Mouse (Mus musculus) left cerebral cortex, postnatal 36 days (tissue): ENCODE results near the gene Sfta2. TPM values are rescaled to one million over a fixed set of nuclear protein-coding genes. Genes with fewer than 3 reads are reported as not detected.
A peak's percentile ranks its signal among the peaks of the same experiment; 100 is the strongest.

Source experiments
- DNase-seq, 2 experiments: peaks; one replicate each; pipeline ENCODE4 v3.0.0; 2021 to 2022; ENCODE audit warnings: low spot score in 2 of 2, mixed read lengths in 1 of 2
- intact Hi-C: fragments of 180-260 bp; cut with DNase I; formaldehyde crosslinking; loops from one replicate; pipeline ENCODE4 v1.15.1; 2025
- total RNA-seq, 2 experiments: library from RNA; stranded (reverse); gene quantifications; 2 replicates each; pipeline ENCODE4 v1.2.3; 2021

The Sfta2 gene
- total RNA-seq: not detected

DNA sequence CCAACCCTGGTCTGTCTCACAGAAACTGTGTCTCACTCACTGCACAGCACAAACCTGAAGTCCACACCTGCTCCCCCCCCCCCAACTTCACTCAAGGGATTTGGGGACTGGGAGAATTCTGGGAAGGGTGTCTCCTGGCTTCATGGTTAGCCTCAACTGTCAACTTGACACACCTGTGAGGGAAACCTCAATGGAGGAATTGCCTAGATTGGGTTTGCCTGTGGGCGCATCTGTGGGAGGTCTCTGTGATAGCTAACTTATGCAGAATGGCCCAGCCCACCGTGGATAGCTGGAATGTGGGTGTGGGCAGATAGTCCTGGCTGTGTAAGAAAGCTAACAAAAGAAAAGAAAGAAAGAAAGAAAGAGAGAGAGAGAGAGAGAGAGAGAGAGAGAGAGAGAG lies at the start of gene Sfta2:
Sfta2 (plus strand) TSS at position 301 of the 400 bp plus-strand sequence.
- intact Hi-C loops: no loop called here
- DNase-seq: no peak

DNA sequence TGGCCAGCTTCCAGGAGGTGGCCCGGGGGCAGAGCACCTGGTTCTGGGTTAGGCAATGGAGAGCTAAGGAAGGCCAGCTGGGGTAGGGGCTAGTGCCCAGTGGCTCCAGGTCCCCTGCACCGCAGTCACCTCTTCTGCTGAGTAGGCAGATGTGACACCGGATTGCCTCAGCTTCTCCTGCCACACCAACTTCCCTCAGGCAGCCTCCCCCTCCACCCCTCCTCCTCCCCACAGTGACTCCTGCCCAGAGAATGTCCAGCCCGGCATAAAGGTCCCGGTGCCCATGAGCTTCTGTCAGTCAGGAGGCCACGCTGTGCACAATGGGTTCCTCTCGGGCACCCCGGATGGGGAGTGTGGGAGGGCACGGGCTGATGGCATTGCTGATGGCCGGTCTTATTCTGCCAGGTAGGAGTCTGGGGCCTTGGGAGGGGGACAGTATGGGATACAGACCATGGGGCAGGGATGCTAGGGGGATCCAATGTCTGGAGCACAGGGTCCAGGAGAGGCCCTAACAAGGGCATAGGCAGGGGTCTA lies 49.4 kb upstream of the Sfta2 start, which contains the start of gene Cdsn:
Cdsn (plus strand) TSS at position 248 of the 534 bp plus-strand sequence.
- DNase-seq: no peak
- intact Hi-C loops: no loop called here

DNA sequence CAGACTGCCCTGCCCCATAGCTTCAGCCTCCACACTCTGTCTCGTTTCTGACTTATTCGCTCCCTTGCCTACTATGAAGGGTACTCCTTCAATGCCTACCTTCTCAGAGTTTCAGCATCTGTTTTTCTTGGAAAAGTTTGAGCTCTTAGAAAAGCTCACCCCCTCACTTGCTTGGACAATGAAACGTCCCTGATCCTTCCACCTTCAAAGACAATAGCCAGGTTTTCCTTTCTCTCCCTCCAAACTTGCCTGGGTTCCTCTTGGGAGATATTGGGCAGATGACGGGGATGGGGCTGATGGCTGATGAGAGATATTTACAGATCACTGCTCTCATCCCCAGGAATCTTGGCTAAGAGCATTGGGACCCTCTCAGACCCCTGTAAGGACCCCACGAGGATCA lies 47.0 kb upstream of the Sfta2 start:
- intact Hi-C loops: no loop called here
- DNase-seq: no peak

DNA sequence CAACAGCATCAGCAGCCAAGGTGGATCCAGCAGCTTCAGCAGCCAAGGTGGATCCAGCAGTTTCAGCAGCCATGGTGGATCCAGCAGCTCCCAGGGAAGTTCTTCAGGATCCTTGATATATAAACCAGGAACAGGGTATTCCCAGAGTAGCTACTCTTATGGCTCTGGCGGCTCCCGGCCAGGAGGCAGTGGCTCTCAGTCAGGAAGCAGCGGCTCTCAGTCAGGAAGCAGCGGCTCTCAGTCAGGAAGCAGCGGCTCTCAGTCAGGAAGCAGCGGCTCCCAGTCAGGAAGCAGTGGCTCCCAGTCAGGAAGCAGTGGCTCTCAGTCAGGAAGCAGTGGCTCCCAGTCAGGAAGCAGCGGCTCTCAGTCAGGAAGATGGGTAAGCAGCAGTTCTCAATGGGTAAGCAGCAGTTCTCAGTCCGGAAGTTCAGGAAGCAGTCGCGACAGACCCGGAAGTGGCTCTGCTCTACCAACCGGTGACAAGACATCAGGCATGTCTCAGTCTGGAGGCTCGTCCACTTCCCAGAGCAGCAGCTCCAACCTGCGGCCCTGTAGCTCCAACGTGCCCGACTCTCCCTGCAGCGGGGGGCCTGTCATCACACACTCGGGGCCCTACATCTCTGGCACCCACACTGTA lies 46.5 kb upstream of the Sfta2 start:
- DNase-seq: no peak
- intact Hi-C loops: no loop called here

DNA sequence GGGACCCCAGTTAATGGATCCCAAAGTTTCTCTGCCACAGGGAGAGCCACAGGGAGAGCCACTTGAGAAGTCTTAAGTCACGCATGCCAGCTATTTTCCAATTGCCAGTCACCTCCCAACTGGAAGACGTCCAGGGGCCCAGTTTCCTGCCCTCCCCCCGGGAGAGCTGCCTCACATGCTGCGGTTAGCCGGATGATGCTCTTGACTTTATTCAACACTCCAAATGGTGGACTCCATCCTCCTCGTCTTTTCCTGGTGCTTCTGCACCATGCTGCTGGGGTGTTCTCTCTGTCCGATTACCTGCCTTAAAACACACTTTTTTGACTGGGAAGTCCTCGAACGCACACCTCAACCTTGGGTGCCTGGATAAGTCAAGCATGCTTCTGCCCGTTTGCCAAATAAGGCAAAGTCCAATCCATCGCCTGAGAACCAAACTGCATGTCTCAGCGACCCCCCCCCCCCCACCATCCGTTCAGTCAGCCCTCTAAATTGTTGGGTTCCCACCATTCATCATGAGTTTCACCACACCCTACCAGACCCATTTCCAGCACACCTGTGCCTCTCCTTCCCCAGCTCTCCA lies 45.1 kb upstream of the Sfta2 start:
- intact Hi-C loops: no loop called here
- no peak for DNase-seq

DNA sequence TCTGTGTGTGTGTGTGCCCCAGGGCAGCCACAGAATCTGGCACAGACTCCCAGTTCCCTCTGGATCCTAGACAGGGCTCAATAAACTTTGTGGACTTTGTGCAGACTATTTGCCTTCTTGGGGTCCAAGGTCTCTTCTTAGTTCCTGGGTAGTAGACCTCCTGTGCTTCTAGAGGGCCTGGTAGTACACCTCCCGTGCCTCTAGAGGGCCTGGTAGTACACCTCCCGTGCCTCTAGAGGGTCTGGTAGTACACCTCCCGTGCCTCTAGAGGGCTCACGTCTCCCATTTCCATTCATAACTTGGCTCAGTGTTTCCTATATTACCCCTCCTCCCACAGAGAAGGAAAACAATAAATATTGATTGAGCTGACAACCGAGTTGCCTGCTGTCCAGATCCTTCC lies 44.5 kb upstream of the Sfta2 start:
- intact Hi-C loops: no loop called here
- no peak for DNase-seq

DNA sequence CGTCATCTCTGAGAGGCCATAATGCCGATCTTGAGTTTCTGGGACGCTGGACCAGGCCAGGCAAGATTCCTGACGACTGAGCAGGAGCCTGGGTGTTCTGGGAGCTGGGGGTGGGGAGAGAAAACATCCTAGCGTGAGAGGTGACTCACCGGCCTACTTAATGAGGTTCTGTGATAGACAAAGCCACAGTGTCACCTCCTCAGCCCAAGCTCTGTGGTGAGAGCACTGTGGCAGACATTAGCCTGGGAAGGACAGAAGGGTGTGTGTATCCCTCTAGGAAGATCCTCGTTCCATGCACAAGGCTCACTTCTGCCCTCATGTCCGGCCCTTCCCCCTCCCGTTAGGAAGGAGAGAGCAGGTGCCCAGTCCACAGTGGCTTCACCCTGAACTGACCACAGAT lies 44.0 kb upstream of the Sfta2 start:
- DNase-seq: no peak
- intact Hi-C loops: no loop called here

DNA sequence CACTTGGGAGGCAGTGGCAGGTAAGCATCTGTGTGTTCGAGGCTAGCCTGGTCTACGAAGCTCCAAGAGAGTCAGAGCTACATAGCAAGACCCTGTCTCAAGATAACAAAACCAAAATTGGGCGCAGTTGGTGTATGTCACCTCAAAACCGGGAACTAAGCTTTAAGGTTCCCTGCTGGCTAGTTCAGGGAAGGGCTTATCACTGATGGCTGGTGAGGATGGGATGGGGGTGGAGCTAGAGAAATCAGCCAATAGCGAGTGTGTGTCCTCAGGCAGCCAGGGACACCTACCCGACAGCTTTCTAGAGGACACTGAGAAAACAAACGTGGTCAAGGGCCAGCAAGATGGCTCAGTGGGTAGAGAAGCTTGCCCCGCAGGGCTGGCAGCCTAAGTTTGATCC lies 43.1 kb upstream of the Sfta2 start:
- intact Hi-C loops: no loop called here
- no peak for DNase-seq

DNA sequence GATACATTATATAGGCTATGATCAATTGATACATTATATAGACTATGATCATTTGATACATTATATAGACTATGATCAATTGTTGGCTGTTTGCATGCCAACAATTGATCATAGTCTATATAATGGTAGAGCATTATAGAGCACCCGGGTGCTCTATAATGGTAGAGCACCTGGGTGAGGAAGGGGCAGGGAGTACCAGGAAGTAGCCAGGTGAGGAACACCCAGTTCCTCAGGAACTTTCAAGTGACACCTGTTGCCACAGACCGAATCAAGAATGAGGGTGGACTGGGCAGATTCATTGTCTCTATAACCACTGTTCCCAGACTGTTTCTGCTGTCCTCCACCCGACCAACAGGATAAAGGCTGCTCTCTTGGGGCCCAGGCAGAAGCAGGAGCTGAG lies 34.2 kb upstream of the Sfta2 start, which contains the start of gene 2300002M23Rik:
2300002M23Rik (plus strand) TSS at position 301 of the 400 bp plus-strand sequence.
- no peak for DNase-seq
- intact Hi-C loops: no loop called here

DNA sequence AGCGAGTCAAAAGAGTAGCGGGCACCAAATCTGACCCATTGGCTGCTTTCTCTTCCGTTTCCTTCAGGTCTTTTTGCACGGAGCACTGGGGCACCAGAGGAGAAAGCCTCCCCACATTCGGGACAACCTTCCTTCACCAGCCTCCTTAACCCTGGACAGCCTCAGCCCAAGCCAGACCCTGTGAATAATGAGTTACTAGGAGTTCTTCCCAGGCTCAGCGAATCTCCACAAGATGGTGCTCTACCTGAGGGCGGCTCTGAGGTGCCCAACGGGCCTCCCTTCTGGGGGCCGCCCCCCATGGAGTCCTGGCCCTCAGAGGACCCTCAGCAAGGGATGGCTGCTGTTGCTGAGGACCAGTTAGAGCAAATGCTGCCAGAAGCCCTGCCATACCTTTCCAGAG lies 33.6 kb upstream of the Sfta2 start:
- intact Hi-C loops: no loop called here
- DNase-seq: no peak

DNA sequence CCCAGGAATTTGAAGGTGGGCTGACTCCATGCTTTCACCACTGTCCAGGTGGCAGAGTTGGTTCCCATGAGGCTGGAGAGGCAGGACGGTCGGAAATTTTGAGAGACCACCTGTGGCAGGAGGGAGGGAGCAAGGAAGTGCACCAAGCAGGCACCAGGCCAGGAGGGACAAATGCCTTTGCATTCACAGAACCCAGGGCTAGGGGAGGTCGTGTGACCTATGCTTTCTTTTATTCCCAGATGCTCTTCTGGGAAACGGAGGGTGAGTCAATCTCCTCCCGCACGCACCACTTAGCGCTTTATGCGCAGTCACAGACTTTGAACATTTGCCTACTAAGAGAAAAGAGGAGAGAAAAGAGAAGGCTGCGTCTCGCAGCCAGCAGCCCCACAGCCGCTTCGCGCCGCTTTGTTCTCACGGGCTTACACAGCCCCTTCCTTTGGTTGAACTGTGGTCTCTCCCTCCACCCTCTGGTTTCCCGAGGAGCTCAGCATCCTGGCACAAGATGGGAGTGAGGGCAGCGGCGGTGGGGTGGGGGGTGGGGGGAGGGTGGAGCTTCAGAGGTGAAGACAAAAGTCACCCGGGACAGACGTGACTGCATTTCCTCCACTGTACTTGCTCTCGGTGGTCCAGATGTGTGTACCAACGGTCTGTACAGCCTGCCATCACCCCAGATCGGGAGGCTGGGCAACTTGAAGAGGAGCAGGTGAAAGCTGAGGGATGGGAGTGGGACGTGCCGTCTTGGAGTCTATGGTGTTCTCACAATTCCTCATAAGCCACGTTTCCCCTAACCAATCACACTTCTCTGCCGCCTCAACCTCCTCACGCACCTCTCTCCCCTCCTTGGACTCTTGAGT lies 32.0 kb upstream of the Sfta2 start:
- no peak for DNase-seq
- intact Hi-C loops: no loop called here

DNA sequence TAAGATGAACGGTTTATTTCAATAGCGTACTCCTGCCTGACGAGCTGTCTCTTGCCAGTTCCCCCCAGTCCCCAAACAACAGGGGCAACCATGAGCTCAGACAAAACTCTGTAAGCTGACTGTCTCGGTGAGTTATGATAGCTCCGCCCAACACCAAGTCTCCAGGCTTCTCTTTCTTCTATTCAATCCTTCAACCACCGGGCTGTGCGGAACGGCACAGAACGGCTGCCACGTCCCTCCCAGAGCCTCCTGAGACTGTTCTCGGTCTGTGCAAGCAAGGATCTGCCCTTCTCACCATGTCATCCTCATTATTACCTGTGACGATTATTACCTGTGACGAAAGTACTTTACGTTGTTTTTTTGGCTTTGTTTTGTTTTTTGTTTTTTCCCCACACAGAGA lies 30.5 kb upstream of the Sfta2 start:
- DNase-seq: no peak
- intact Hi-C loops: no loop called here

DNA sequence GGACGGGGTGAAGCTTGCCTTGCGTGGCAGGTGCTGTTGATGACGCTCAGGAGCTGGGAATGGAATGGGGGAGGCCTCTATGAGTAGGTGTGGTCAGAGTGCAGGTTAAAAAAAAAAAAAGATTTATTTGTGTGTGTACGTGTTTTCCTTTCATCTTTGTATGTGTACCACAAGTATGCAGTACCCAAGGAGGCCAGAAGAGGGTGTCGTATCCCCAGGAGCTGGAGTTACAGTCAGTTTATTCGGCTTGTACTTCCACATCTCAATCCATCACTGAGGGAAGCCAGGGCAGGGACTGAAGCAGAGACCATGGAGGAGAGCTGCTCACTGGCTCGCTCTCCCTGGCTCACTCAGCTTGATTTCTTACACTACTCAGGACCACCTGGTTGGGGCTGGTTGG lies 29.9 kb upstream of the Sfta2 start:
- DNase-seq: no peak
- intact Hi-C loops: no loop called here

DNA sequence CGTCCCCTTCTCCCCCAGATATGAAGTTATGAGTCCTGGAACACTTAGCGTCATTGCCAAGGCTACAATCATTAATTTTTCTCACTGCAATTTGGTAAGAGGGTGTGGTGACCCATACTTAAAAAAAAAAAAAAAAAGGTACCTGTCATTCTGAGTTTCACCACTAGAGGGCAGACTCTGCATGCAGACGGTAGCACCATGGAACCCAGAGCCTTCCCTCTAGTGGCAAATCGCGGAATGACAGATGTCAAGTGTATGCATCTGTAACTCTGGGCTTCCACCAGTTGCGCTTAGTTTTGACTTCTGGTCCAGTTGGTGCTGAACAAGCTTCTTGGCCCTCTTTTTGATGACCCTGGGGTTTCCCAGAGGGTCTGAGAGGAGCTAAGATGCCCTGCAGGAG lies 23.1 kb upstream of the Sfta2 start:
- peak; percentile 41 to 64 for DNase-seq
- intact Hi-C loops: no loop called here

DNA sequence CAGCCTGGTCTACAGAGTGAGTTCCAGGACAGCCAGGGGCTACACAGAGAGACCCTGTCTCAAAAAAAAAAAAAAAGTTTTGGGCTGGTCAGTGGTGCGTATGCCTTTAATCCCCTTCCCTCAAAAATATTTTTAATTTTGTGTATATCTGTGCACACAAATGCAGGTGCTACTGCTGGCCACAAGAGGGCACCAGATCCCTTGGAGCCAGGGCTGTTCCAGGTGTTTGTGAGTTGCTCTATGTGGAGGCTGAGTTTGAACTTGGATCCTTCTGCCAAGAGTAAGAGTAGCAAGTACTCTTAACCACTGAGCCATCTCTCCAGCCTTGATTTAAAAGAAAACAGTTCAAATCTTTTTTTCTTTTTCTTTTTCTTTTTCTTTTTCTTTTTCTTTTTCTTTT lies 18.4 kb upstream of the Sfta2 start:
- no peak for DNase-seq
- intact Hi-C loops: loop anchor here (5.0 kb wide), 1 partner anchor 84 kb away; the partner anchor contains the start of gene Vars2

DNA sequence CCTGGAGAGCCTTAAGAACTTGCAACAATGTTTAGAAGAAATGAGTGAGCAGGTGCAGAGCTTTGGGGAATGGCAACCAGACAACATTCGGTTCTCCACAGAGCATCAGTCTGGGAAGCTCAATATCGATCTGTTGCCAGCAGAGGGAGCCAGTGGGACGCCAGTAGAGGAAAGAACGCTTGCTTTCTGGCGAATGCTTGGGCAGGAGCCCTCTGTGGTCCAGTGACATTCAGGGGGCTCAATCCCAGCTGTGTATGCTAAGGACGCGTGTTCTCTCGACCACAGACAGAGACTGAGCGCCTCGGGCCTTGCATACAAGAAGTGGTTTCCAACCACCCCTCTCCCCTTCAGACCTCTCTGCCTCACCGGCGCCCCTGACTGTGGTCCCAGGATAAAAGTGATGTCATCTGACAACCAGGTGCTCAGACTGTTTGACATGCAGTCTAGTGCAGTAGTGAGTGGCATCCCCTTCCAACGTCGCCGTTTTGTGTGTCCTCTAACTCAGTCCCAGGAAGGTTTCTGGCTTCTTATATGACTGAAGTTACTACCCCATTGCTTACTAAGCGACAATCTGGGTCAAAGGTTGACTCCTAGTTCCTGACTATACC lies 16.9 kb upstream of the Sfta2 start:
- intact Hi-C loops: loop anchor here (5.0 kb wide), 1 partner anchor 83 kb away; the partner anchor contains the start of gene Vars2
- peak; percentile 75 to 81 for DNase-seq

DNA sequence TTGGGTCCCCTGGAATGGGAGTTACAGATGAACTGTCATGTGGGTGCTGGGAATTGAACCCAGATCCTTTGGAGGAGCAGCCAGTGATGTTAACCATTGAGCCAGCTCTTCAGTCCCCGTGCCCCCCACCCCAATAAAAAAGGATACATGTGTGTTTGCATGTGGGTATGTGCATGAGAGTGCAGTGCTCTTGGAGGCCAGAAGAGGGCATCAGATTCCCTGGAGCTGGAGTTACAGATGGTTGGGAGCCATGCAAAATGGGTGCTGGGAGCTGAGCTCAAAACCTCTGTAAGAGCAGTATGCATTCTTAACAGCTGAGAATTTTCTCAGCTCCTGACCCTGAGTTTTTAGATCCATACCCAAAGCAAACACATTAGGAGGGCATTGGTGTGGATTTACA lies 14.1 kb upstream of the Sfta2 start:
- DNase-seq: no peak
- intact Hi-C loops: loop anchor here (5.0 kb wide), 1 partner anchor 140 kb away; no protein-coding TSS in a partner anchor

DNA sequence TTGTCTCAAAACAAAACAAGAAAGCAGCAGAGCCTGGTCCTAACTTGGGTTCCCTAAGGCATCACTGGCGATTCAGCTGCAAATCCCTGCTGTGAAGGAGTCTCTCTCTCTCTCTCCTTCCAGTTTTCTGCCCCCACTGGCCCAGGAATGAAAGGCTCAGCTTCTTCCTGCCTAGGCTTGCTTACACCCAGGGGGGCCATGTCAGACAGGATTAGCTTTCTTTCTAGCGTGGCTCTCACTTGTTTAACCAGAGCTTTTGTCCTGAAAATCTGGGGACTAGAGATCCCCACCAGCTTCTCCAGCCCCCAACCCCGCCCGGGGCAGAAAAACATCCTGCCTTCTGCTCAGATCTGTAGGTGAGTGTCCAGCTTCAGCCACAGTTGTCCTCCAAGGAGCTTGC lies 13.0 kb upstream of the Sfta2 start:
- no peak for DNase-seq
- intact Hi-C loops: loop anchor here (5.0 kb wide), 1 partner anchor 139 kb away; no protein-coding TSS in a partner anchor

DNA sequence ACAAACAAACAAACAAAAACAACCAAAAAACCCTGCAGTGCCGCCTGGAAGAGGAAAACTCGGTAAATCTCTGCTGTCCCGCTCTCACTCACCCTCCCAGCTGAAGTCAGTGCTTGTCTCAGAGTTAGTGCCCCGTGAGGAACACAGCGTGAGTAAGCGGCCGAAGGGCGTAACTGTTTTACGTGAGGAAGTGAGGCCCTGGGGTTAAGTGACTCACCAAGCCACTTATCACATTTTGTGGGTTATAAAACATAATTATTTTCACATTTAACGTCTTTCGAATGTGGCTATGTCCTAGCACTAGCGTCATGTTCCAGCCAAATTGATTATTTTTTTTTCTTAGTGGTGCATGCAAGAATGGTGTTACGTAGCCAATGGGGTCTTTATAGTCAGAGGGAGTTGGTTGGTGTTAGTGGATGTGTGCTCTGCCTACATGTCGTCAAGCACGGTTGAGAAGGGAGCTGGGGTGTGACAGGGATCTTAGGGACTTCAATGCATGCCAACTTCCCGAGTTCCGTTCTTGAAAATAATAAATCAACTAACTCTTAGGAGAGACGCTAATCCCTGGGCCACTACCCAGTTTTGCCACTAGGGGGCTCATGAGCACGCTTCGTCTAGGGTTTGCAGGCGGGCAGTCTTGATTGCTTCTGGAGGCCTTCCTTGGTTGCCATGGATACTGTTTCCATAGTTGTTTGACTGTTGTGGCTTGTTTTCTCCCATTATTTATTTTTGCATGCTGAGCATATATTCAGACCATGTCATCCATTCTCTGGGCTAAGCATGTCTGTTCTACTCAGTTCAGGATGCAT lies 10.7 kb upstream of the Sfta2 start:
- intact Hi-C loops: loop anchor here (5.0 kb wide), 2 partner anchors 37 to 147 kb away; partner anchors contain the start of gene Gm9573
- peak; percentile 76 to 77 for DNase-seq
